In the genomic region with DNA sequence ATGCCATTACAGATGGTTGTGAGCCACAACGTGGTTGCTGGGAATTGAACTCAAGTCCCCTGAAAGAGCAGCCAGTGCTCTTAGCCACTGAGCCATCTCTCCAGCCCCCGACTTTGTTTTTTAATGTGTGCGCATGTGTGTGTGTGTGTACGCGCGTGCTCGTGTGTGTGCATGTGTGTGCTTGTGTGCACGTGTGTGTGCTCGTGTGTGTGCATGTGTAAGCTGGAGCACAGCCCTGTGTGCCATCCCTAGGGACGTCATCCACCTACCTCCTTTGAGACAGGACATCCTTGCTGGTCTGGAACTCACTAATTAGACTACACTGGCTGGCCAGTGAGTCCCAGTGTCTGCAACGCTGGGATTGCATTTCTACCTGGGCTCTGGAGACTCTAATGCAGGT, we compare ENCODE assay signal across 34 mouse cellular contexts. TPM values are rescaled to one million over a fixed set of nuclear protein-coding genes. Genes with fewer than 3 reads are reported as not detected.
DNase-seq lines count a peak whose midpoint lies in the region; ATAC-seq and TF ChIP-seq lines count a peak whose summit lies in the region.
"Had no signal": no experiment of that assay in that cellular context is flagged by ENCODE, and none has a peak within 500 bp of the region (broad histone marks: within the 10 kb centered on the region; RNA-seq: fewer than 3 reads in every experiment).

No protein-coding gene starts in this region.

- peak overlapping the region; percentile 88 for H3K27ac ChIP-seq in liver, adult 2 months (replicated peaks; ENCODE audit: insufficient read depth, low read depth, low read length)
- no peak overlapping the region for H3K27ac ChIP-seq in liver, embryonic 12.5 days
- peak overlapping the region; percentile 93 for H3K27ac ChIP-seq in liver, postnatal 0 days (ENCODE audit: low read depth)
- H3K27ac ChIP-seq: embryonic facial prominence, embryonic 10.5 days; embryonic facial prominence, embryonic 13.5 days; forebrain, embryonic 12.5 days; forebrain, embryonic 15.5 days; heart, adult 2 months; heart, embryonic 10.5 days; heart, embryonic 13.5 days; hindbrain, embryonic 12.5 days; hindbrain, embryonic 15.5 days had no signal

- H3K4me2 ChIP-seq in liver, embryonic 12.5 days = no peak overlapping the region
- no peak overlapping the region for H3K4me2 ChIP-seq in liver, postnatal 0 days (ENCODE audit: low read depth, low read length)
- H3K4me2 ChIP-seq: embryonic facial prominence, embryonic 13.5 days; forebrain, embryonic 12.5 days; forebrain, embryonic 15.5 days; heart, embryonic 13.5 days; hindbrain, embryonic 12.5 days; hindbrain, embryonic 15.5 days had no signal

- WGBS in liver, adult 2 months = 62% methylated on average over 11 of the region's 11 CpGs
- WGBS in liver, embryonic 12.5 days (ENCODE audit: insufficient replicate concordance) = 80% methylated on average over 11 of the region's 11 CpGs
- WGBS in liver, postnatal 0 days (ENCODE audit: insufficient replicate concordance) = 84% methylated on average over 11 of the region's 11 CpGs

- TF ChIP-seq CTCF in liver, adult 2 months (IDR thresholded peaks at IDR 0.05; ENCODE audit: low read depth, low read length) = no peak
- no peak for TF ChIP-seq CTCF in liver, postnatal 0 days (IDR thresholded peaks at IDR 0.05; ENCODE audit: low read depth)

- DNase-seq in liver, adult 2 months (ENCODE audit: extremely low read depth, low read depth, low spot score) = peak; percentile 64
- no peak for DNase-seq in liver, postnatal 0 days
- DNase-seq in testis, postnatal 14 days (ENCODE audit: low spot score) = no peak
- DNase-seq: adrenal gland, adult 8-10 months; adrenal gland, postnatal 25 days; cerebellum, adult 11-12 months; cerebellum, adult 8-10 months; cerebellum, postnatal 10 days; cerebellum, postnatal 36 days; embryo, embryonic 11 days; gastrocnemius, postnatal 25 days; heart, adult 2 months; heart, postnatal 14 days had no signal

- H3K79me2 ChIP-seq in liver, adult 2 months (ENCODE audit: control insufficient read depth, insufficient read depth, low read length) = peaks cover 13% of the 10 kb centered on the region; the same call in 1 of the 2 replicates

- no peak for TF ChIP-seq POLR2A in liver, adult 2 months (IDR thresholded peaks at IDR 0.05; ENCODE audit: extremely low read depth, insufficient read depth, low read length)

- no peaks in the 10 kb centered on the region for H3K9me3 ChIP-seq in liver, embryonic 12.5 days (replicated peaks)
- H3K9me3 ChIP-seq in megakaryocyte, embryonic 14.5 days = no peaks in the 10 kb centered on the region; the same call in 1 of the 2 replicates
- H3K9me3 ChIP-seq in liver, postnatal 0 days (ENCODE audit: low read length) = no peaks in the 10 kb centered on the region
- H3K9me3 ChIP-seq: embryonic facial prominence, embryonic 10.5 days; embryonic facial prominence, embryonic 13.5 days; forebrain, embryonic 12.5 days; forebrain, embryonic 15.5 days; heart, embryonic 10.5 days; heart, embryonic 13.5 days; hindbrain, embryonic 12.5 days; hindbrain, embryonic 15.5 days had no signal

- peak overlapping the region; percentile 14 for H3K9ac ChIP-seq in liver, adult 2 months (ENCODE audit: low read depth, low read length)
- H3K9ac ChIP-seq in liver, embryonic 12.5 days = no peak overlapping the region
- H3K9ac ChIP-seq in liver, postnatal 0 days (replicated peaks) = peak overlapping the region; percentile 13; the same call in 1 of the 2 replicates
- H3K9ac ChIP-seq: embryonic facial prominence, embryonic 13.5 days; forebrain, embryonic 12.5 days; forebrain, embryonic 15.5 days; heart, embryonic 13.5 days; hindbrain, embryonic 12.5 days; hindbrain, embryonic 15.5 days had no signal

- H3K36me3 ChIP-seq in liver, adult 2 months (ENCODE audit: control insufficient read depth, insufficient read depth, low read length) = peaks cover 8% of the 10 kb centered on the region; the same call in 1 of the 2 replicates
- H3K36me3 ChIP-seq in liver, embryonic 12.5 days = no peaks in the 10 kb centered on the region
- no peaks in the 10 kb centered on the region for H3K36me3 ChIP-seq in megakaryocyte, embryonic 14.5 days (replicated peaks; ENCODE audit: low read length)
- H3K36me3 ChIP-seq in liver, postnatal 0 days (replicated peaks; ENCODE audit: insufficient read depth, low read length) = no peaks in the 10 kb centered on the region
- H3K36me3 ChIP-seq: embryonic facial prominence, embryonic 10.5 days; embryonic facial prominence, embryonic 13.5 days; forebrain, embryonic 12.5 days; forebrain, embryonic 15.5 days; heart, embryonic 10.5 days; heart, embryonic 13.5 days; hindbrain, embryonic 12.5 days; hindbrain, embryonic 15.5 days had no signal

- no peaks in the 10 kb centered on the region for H3K27me3 ChIP-seq in liver, adult 2 months (ENCODE audit: control insufficient read depth, insufficient read depth, low read length)
- H3K27me3 ChIP-seq in liver, embryonic 12.5 days (replicated peaks) = peaks cover 27% of the 10 kb centered on the region
- peaks cover 64% of the 10 kb centered on the region for H3K27me3 ChIP-seq in megakaryocyte, embryonic 14.5 days (replicated peaks)
- H3K27me3 ChIP-seq in liver, postnatal 0 days (ENCODE audit: insufficient read depth, low read length) = no peaks in the 10 kb centered on the region
- H3K27me3 ChIP-seq: forebrain, embryonic 15.5 days had no signal

- no peak for TF ChIP-seq EP300 in liver, postnatal 0 days (IDR thresholded peaks at IDR 0.05; ENCODE audit: low read depth)

- H3K4me3 ChIP-seq in liver, adult 2 months (ENCODE audit: insufficient read depth, low read depth, low read length) = peak overlapping the region; percentile 7; the same call in 1 of the 2 replicates
- no peak overlapping the region for H3K4me3 ChIP-seq in liver, embryonic 12.5 days
- peak overlapping the region; percentile 43 for H3K4me3 ChIP-seq in megakaryocyte, embryonic 14.5 days (replicated peaks)
- no peak overlapping the region for H3K4me3 ChIP-seq in liver, postnatal 0 days (ENCODE audit: low read depth, low read length)
- H3K4me3 ChIP-seq: embryonic facial prominence, embryonic 10.5 days; embryonic facial prominence, embryonic 13.5 days; erythroblast, embryonic 14.5 days; forebrain, embryonic 12.5 days; forebrain, embryonic 15.5 days; heart, adult 2 months; heart, embryonic 10.5 days; heart, embryonic 13.5 days; hindbrain, embryonic 12.5 days; hindbrain, embryonic 15.5 days had no signal

- no peak for ATAC-seq in liver, embryonic 12.5 days
- no peak for ATAC-seq in megakaryocyte, adult 5-6 weeks (ENCODE audit: poor library complexity, severe bottlenecking)
- no peak for ATAC-seq in liver, postnatal 0 days
- ATAC-seq: activated CD4-positive, CD25-positive, alpha-beta regulatory T cell, adult 4 months; CD4-positive, CD25-positive, alpha-beta regulatory T cell, adult 4 months; forebrain, embryonic 15.5 days had no signal

- H3K4me1 ChIP-seq in liver, adult 2 months (ENCODE audit: control insufficient read depth, insufficient read depth, low read length) = peaks cover 35% of the 10 kb centered on the region
- peaks cover 13% of the 10 kb centered on the region for H3K4me1 ChIP-seq in liver, embryonic 12.5 days
- peaks cover 27% of the 10 kb centered on the region for H3K4me1 ChIP-seq in megakaryocyte, embryonic 14.5 days
- peaks cover 20% of the 10 kb centered on the region for H3K4me1 ChIP-seq in liver, postnatal 0 days (ENCODE audit: insufficient read depth)

RNA-seq across cellular contexts. Expression of gene Inhbe, which starts 1.4 kb away (rescaled TPM):
- 4.8 and 7.5 TPM in 2 replicates for total RNA-seq in liver, adult 2 months (2014; rRNA removed)
- polyA plus RNA-seq in liver, adult 2 months (2012; rRNA removed) = 20.8 and 22.6 TPM in 2 replicates
- 0.10 and 0.16 TPM in 2 replicates for polyA plus RNA-seq in liver, embryonic 12.5 days (2016; fragmentation: Nextera tagmentation; extraction: Ambion mirVana)
- not detected in 2 replicates for polyA plus RNA-seq in megakaryocyte, embryonic 14.5 days (2012; ENCODE audit: insufficient read depth, low replicate concordance)
- not detected in 2 replicates for total RNA-seq in megakaryocyte, adult 5-6 weeks (2015)
- 0.04 TPM in 1 of 2 replicates, not detected in the other for total RNA-seq in megakaryocyte, adult 5-6 weeks (2017)
- 18.4 and 29.0 TPM in 2 replicates for polyA plus RNA-seq in liver, postnatal 0 days (2015; fragmentation: Nextera tagmentation; extraction: Ambion mirVana)
- total RNA-seq: adrenal gland, postnatal 25 days; gastrocnemius, adult 8-10 months; gastrocnemius, postnatal 25 days; heart, adult 2 months; heart, postnatal 14 days; hematopoietic stem cell, adult 5-6 weeks had no signal
- polyA plus RNA-seq: brain, embryonic 14.5 days; C2C12; CD4-positive, CD25-positive, alpha-beta regulatory T cell, adult 4 months; embryonic facial prominence, embryonic 10.5 days; erythroblast, embryonic 14.5 days; forebrain, embryonic 12.5 days; forebrain, embryonic 15.5 days; heart, adult 2 months; heart, embryonic 10.5 days; heart, embryonic 13.5 days; heart, embryonic 16.5 days had no signal

RNA-seq across cellular contexts. Expression of gene Gli1, which starts 11.0 kb away (rescaled TPM):
- total RNA-seq in liver, adult 2 months (2014; rRNA removed) = not detected in 2 replicates
- 0.04 TPM in 2 replicates for polyA plus RNA-seq in liver, adult 2 months (2012; rRNA removed)
- polyA plus RNA-seq in liver, embryonic 12.5 days (2016; fragmentation: Nextera tagmentation; extraction: Ambion mirVana) = 0.94 and 1.1 TPM in 2 replicates
- polyA plus RNA-seq in megakaryocyte, embryonic 14.5 days (2012; ENCODE audit: insufficient read depth, low replicate concordance) = 0.02 TPM in 1 of 2 replicates, not detected in the other
- not detected in 2 replicates for total RNA-seq in megakaryocyte, adult 5-6 weeks (2015)
- not detected in 2 replicates for total RNA-seq in megakaryocyte, adult 5-6 weeks (2017)
- polyA plus RNA-seq in liver, postnatal 0 days (2015; fragmentation: Nextera tagmentation; extraction: Ambion mirVana) = 0.04 TPM in 2 replicates
- total RNA-seq: hematopoietic stem cell, adult 5-6 weeks had no signal
- polyA plus RNA-seq: erythroblast, embryonic 14.5 days had no signal

RNA-seq across cellular contexts. Expression of gene Inhbc, which starts 17.5 kb away (rescaled TPM):
- 8.2 and 18.4 TPM in 2 replicates for total RNA-seq in liver, adult 2 months (2014; rRNA removed)
- 58.0 and 61.8 TPM in 2 replicates for polyA plus RNA-seq in liver, adult 2 months (2012; rRNA removed)
- polyA plus RNA-seq in liver, embryonic 12.5 days (2016; fragmentation: Nextera tagmentation; extraction: Ambion mirVana) = 1.1 and 1.5 TPM in 2 replicates
- not detected in 2 replicates for polyA plus RNA-seq in megakaryocyte, embryonic 14.5 days (2012; ENCODE audit: insufficient read depth, low replicate concordance)
- total RNA-seq in megakaryocyte, adult 5-6 weeks (2015) = not detected in 2 replicates
- not detected in 2 replicates for total RNA-seq in megakaryocyte, adult 5-6 weeks (2017)
- polyA plus RNA-seq in liver, postnatal 0 days (2015; fragmentation: Nextera tagmentation; extraction: Ambion mirVana) = 21.0 and 27.2 TPM in 2 replicates
- total RNA-seq: adrenal gland, adult 8-10 months; adrenal gland, postnatal 25 days; gastrocnemius, adult 8-10 months; gastrocnemius, postnatal 25 days; heart, adult 2 months; heart, postnatal 14 days; hematopoietic stem cell, adult 5-6 weeks had no signal
- polyA plus RNA-seq: activated CD4-positive, CD25-positive, alpha-beta regulatory T cell, adult 4 months; brain, embryonic 14.5 days; C2C12; CD4-positive, CD25-positive, alpha-beta regulatory T cell, adult 4 months; cortical plate, adult 2 months; embryonic facial prominence, embryonic 13.5 days; erythroblast, embryonic 14.5 days; forebrain, embryonic 12.5 days; forebrain, embryonic 15.5 days; gonadal fat pad, adult 2 months; heart, adult 2 months; heart, embryonic 13.5 days; heart, embryonic 16.5 days; hindbrain, embryonic 12.5 days; hindbrain, embryonic 15.5 days had no signal

RNA-seq across cellular contexts. Expression of gene R3hdm2, which starts 27.4 kb away (rescaled TPM):
- 15.8 and 17.5 TPM in 2 replicates for total RNA-seq in liver, adult 2 months (2014; rRNA removed)
- 66.9 and 70.1 TPM in 2 replicates for polyA plus RNA-seq in liver, adult 2 months (2012; rRNA removed)
- polyA plus RNA-seq in liver, embryonic 12.5 days (2016; fragmentation: Nextera tagmentation; extraction: Ambion mirVana) = 16.7 and 19.0 TPM in 2 replicates
- 139 and 346 TPM in 2 replicates for polyA plus RNA-seq in megakaryocyte, embryonic 14.5 days (2012; ENCODE audit: insufficient read depth, low replicate concordance)
- total RNA-seq in megakaryocyte, adult 5-6 weeks (2015) = 87.2 and 101 TPM in 2 replicates
- 30.6 and 41.3 TPM in 2 replicates for total RNA-seq in megakaryocyte, adult 5-6 weeks (2017)
- 16.6 and 17.3 TPM in 2 replicates for polyA plus RNA-seq in liver, postnatal 0 days (2015; fragmentation: Nextera tagmentation; extraction: Ambion mirVana)

RNA-seq across cellular contexts. Expression of gene Arhgap9, which starts 31.0 kb away (rescaled TPM):
- total RNA-seq in liver, adult 2 months (2014; rRNA removed) = 1.5 and 2.0 TPM in 2 replicates
- polyA plus RNA-seq in liver, adult 2 months (2012; rRNA removed) = 1.8 and 2.1 TPM in 2 replicates
- 15.9 and 16.9 TPM in 2 replicates for polyA plus RNA-seq in liver, embryonic 12.5 days (2016; fragmentation: Nextera tagmentation; extraction: Ambion mirVana)
- polyA plus RNA-seq in megakaryocyte, embryonic 14.5 days (2012; ENCODE audit: insufficient read depth, low replicate concordance) = 6.1 and 10.4 TPM in 2 replicates
- 135 and 138 TPM in 2 replicates for total RNA-seq in megakaryocyte, adult 5-6 weeks (2015)
- 96.8 and 108 TPM in 2 replicates for total RNA-seq in megakaryocyte, adult 5-6 weeks (2017)
- polyA plus RNA-seq in liver, postnatal 0 days (2015; fragmentation: Nextera tagmentation; extraction: Ambion mirVana) = 13.5 and 14.8 TPM in 2 replicates

Comparison
In these comparisons a context has a peak if more than half of its experiments do, and no peak if none do; other contexts are left out.
1. H3K4me3 ChIP-seq: peak in liver, adult 2 months (single experiment) and megakaryocyte, embryonic 14.5 days (single experiment); none in liver, embryonic 12.5 days (single experiment) and liver, postnatal 0 days (single experiment).
2. RNA of gene Inhbe, which starts 1.4 kb away (polyA plus RNA-seq): 20.8 to 22.6 TPM in liver, adult 2 months and 18.4 to 29.0 TPM in liver, postnatal 0 days; 0.10 to 0.16 TPM in liver, embryonic 12.5 days and not detected in megakaryocyte, embryonic 14.5 days; every median in the first group is over 10 times any median in the second.